Mouse (Mus musculus): Measurements from ENCODE around the gene Erg28. TPM values are rescaled to one million over a fixed set of nuclear protein-coding genes. Genes with fewer than 3 reads are reported as not detected.
A peak's percentile ranks its signal among the peaks of the same experiment; 100 is the strongest.

Erg28 gene
- polyA plus RNA-seq, 1 experiment from 2014 or later = 108 TPM

GRCm38 (mm10) chr12:85828856-85829255 lies 4.5 kb upstream of the Erg28 start:
- H3K36me3 ChIP-seq (ENCODE audit: control insufficient read depth, insufficient read depth, low read length) = 0 out of 2 replicates have a peak, but pooled peaks cover 2% of the 10 kb centered on the region

GRCm38 (mm10) chr12:85825822-85826221 lies 1.5 kb upstream of the Erg28 start:
- ATAC-seq (ENCODE audit: low read depth) = no peak
- peak overlapping the region; percentile 6; the same call in 1 of the 2 replicates for H3K4me2 ChIP-seq (ENCODE audit: low read depth, low read length)

More at GRCm38 (mm10) chr12:85828856-85829255, 4.5 kb upstream of the Erg28 start:
- Histone ChIP-seq H3K9ac (ENCODE audit: low read length) (no peak overlapping the region), H3K9me3 (ENCODE audit: control insufficient read depth, low read length) (no peaks in the 10 kb centered on the region), H3K4me2 (ENCODE audit: low read depth, low read length) (no peak overlapping the region), H3K4me1 (replicated peaks; ENCODE audit: control insufficient read depth, insufficient read depth, low read length) (peaks cover 1% of the 10 kb centered on the region), H3K27ac (ENCODE audit: low read length) (no peak overlapping the region), H3K4me3 (ENCODE audit: low read length) (no peak overlapping the region), H3K27me3 (ENCODE audit: control insufficient read depth, insufficient read depth, low read depth, low read length) (no peaks in the 10 kb centered on the region)
- WGBS = 89% methylated on average over 3 of the region's 3 CpGs
- no peak for ATAC-seq (ENCODE audit: low read depth)

GRCm38 (mm10) chr12:85825361-85825760 lies 1.0 kb upstream of the Erg28 start:
- Histone ChIP-seq H3K4me1 (replicated peaks; ENCODE audit: control insufficient read depth, insufficient read depth, low read length) (peaks cover 12% of the 10 kb centered on the region), H3K9me3 (ENCODE audit: control insufficient read depth, low read length) (no peaks in the 10 kb centered on the region), H3K36me3 (ENCODE audit: control insufficient read depth, insufficient read depth, low read length) (0 out of 2 replicates have a peak, but pooled peaks cover 4% of the 10 kb centered on the region), H3K27ac (ENCODE audit: low read length) (peak overlapping the region; percentile 95), H3K27me3 (ENCODE audit: control insufficient read depth, insufficient read depth, low read depth, low read length) (no peaks in the 10 kb centered on the region), H3K4me3 (ENCODE audit: low read length) (peak overlapping the region; percentile 90), H3K9ac (ENCODE audit: low read length) (peak overlapping the region; percentile 78), H3K4me2 (ENCODE audit: low read depth, low read length) (peak overlapping the region; percentile 88)
- WGBS = 7% methylated on average over 8 of the region's 8 CpGs
- ATAC-seq (ENCODE audit: low read depth) = no peak

More at GRCm38 (mm10) chr12:85825822-85826221, 1.5 kb upstream of the Erg28 start:
- no peaks in the 10 kb centered on the region for H3K27me3 ChIP-seq (ENCODE audit: control insufficient read depth, insufficient read depth, low read depth, low read length)
- no peak overlapping the region for H3K4me3 ChIP-seq (ENCODE audit: low read length)
- H3K4me1 ChIP-seq (replicated peaks; ENCODE audit: control insufficient read depth, insufficient read depth, low read length) = peaks cover 12% of the 10 kb centered on the region
- WGBS = 60% methylated on average over 2 of the region's 2 CpGs
- no peak overlapping the region for H3K27ac ChIP-seq (ENCODE audit: low read length)
- 0 out of 2 replicates have a peak, but pooled peaks cover 2% of the 10 kb centered on the region for H3K36me3 ChIP-seq (ENCODE audit: control insufficient read depth, insufficient read depth, low read length)
- no peak overlapping the region for H3K9ac ChIP-seq (ENCODE audit: low read length)
- no peaks in the 10 kb centered on the region for H3K9me3 ChIP-seq (ENCODE audit: control insufficient read depth, low read length)

GRCm38 (mm10) chr12:85822051-85822450 lies 2.3 kb downstream of the Erg28 start:
- H3K4me1 ChIP-seq (replicated peaks; ENCODE audit: control insufficient read depth, insufficient read depth, low read length) = peaks cover 12% of the 10 kb centered on the region
- no peak overlapping the region for H3K4me2 ChIP-seq (ENCODE audit: low read depth, low read length)
- no peak overlapping the region for H3K27ac ChIP-seq (ENCODE audit: low read length)
- H3K9ac ChIP-seq (ENCODE audit: low read length) = no peak overlapping the region
- H3K4me3 ChIP-seq (ENCODE audit: low read length) = no peak overlapping the region
- no peak for ATAC-seq (ENCODE audit: low read depth)
- H3K27me3 ChIP-seq (ENCODE audit: control insufficient read depth, insufficient read depth, low read depth, low read length) = no peaks in the 10 kb centered on the region
- H3K36me3 ChIP-seq (ENCODE audit: control insufficient read depth, insufficient read depth, low read length) = peaks cover 9% of the 10 kb centered on the region
- H3K9me3 ChIP-seq (ENCODE audit: control insufficient read depth, low read length) = no peaks in the 10 kb centered on the region
- whole genome bisulfite sequencing = 66% methylated on average over 9 of the region's 9 CpGs

GRCm38 (mm10) chr12:85813599-85813998 lies 10.8 kb downstream of the Erg28 start:
- Histone ChIP-seq H3K36me3 (ENCODE audit: control insufficient read depth, insufficient read depth, low read length) (peaks cover 32% of the 10 kb centered on the region), H3K27me3 (ENCODE audit: control insufficient read depth, insufficient read depth, low read depth, low read length) (no peaks in the 10 kb centered on the region), H3K9me3 (ENCODE audit: control insufficient read depth, low read length) (no peaks in the 10 kb centered on the region), H3K9ac (ENCODE audit: low read length) (no peak overlapping the region), H3K4me3 (ENCODE audit: low read length) (no peak overlapping the region), H3K27ac (ENCODE audit: low read length) (0 out of 2 replicates have a peak overlapping the region, but pooled peaks have one; percentile 6), H3K4me1 (replicated peaks; ENCODE audit: control insufficient read depth, insufficient read depth, low read length) (peaks cover 8% of the 10 kb centered on the region), H3K4me2 (ENCODE audit: low read depth, low read length) (no peak overlapping the region)
- peak; percentile 68 for ATAC-seq (ENCODE audit: low read depth)
- 39% methylated on average over 2 of the region's 2 CpGs for WGBS

GRCm38 (mm10) chr12:85811676-85812075 lies 12.7 kb downstream of the Erg28 start:
- Histone ChIP-seq H3K4me1 (replicated peaks; ENCODE audit: control insufficient read depth, insufficient read depth, low read length) (peaks cover 8% of the 10 kb centered on the region), H3K27me3 (ENCODE audit: control insufficient read depth, insufficient read depth, low read depth, low read length) (no peaks in the 10 kb centered on the region), H3K9ac (ENCODE audit: low read length) (no peak overlapping the region), H3K9me3 (ENCODE audit: control insufficient read depth, low read length) (no peaks in the 10 kb centered on the region), H3K4me2 (ENCODE audit: low read depth, low read length) (no peak overlapping the region), H3K36me3 (ENCODE audit: control insufficient read depth, insufficient read depth, low read length) (peaks cover 28% of the 10 kb centered on the region), H3K4me3 (ENCODE audit: low read length) (no peak overlapping the region), H3K27ac (ENCODE audit: low read length) (no peak overlapping the region)
- ATAC-seq (ENCODE audit: low read depth) = no peak
- WGBS = 96% methylated on average over 4 of the region's 4 CpGs

GRCm38 (mm10) chr12:85810959-85811358 lies 13.4 kb downstream of the Erg28 start:
- H3K27me3 ChIP-seq (ENCODE audit: control insufficient read depth, insufficient read depth, low read depth, low read length) = no peaks in the 10 kb centered on the region
- H3K4me3 ChIP-seq (ENCODE audit: low read length) = no peak overlapping the region
- H3K4me2 ChIP-seq (ENCODE audit: low read depth, low read length) = no peak overlapping the region
- no peak for ATAC-seq (ENCODE audit: low read depth)
- peaks cover 23% of the 10 kb centered on the region for H3K36me3 ChIP-seq (ENCODE audit: control insufficient read depth, insufficient read depth, low read length)
- H3K9ac ChIP-seq (ENCODE audit: low read length) = no peak overlapping the region
- H3K27ac ChIP-seq (ENCODE audit: low read length) = no peak overlapping the region
- H3K9me3 ChIP-seq (ENCODE audit: control insufficient read depth, low read length) = no peaks in the 10 kb centered on the region
- H3K4me1 ChIP-seq (replicated peaks; ENCODE audit: control insufficient read depth, insufficient read depth, low read length) = peaks cover 8% of the 10 kb centered on the region

- Histone ChIP-seq H3K9me3 (ENCODE audit: control insufficient read depth, low read length) (no peaks in the 10 kb centered on the region), H3K27ac (ENCODE audit: low read length) (no peak overlapping the region), H3K27me3 (ENCODE audit: control insufficient read depth, insufficient read depth, low read depth, low read length) (no peaks in the 10 kb centered on the region), H3K4me2 (ENCODE audit: low read depth, low read length) (no peak overlapping the region), H3K4me1 (replicated peaks; ENCODE audit: control insufficient read depth, insufficient read depth, low read length) (peaks cover 8% of the 10 kb centered on the region), H3K36me3 (ENCODE audit: control insufficient read depth, insufficient read depth, low read length) (peaks cover 12% of the 10 kb centered on the region), H3K9ac (ENCODE audit: low read length) (no peak overlapping the region), H3K4me3 (ENCODE audit: low read length) (no peak overlapping the region)
- WGBS = 15% methylated on average over 6 of the region's 6 CpGs
- ATAC-seq (ENCODE audit: low read depth) = peak; percentile 78; the same call in 1 of the 2 replicates
Measured at GRCm38 (mm10) chr12:85809726-85810125, 14.6 kb downstream of the Erg28 start.

- Histone ChIP-seq H3K4me3 (ENCODE audit: low read length) (no peak overlapping the region), H3K9me3 (ENCODE audit: control insufficient read depth, low read length) (no peaks in the 10 kb centered on the region), H3K27ac (ENCODE audit: low read length) (no peak overlapping the region), H3K27me3 (ENCODE audit: control insufficient read depth, insufficient read depth, low read depth, low read length) (no peaks in the 10 kb centered on the region), H3K9ac (ENCODE audit: low read length) (no peak overlapping the region), H3K4me1 (replicated peaks; ENCODE audit: control insufficient read depth, insufficient read depth, low read length) (no peaks in the 10 kb centered on the region), H3K4me2 (ENCODE audit: low read depth, low read length) (no peak overlapping the region), H3K36me3 (ENCODE audit: control insufficient read depth, insufficient read depth, low read length) (no peaks in the 10 kb centered on the region)
- WGBS = 48% methylated on average over 9 of the region's 9 CpGs
- no peak for ATAC-seq (ENCODE audit: low read depth)
Measured at GRCm38 (mm10) chr12:85800031-85800430, 24.3 kb downstream of the Erg28 start.

GRCm38 (mm10) chr12:85795551-85795950 lies 28.8 kb downstream of the Erg28 start:
- H3K9me3 ChIP-seq (ENCODE audit: control insufficient read depth, low read length) = no peaks in the 10 kb centered on the region
- ATAC-seq (ENCODE audit: low read depth) = no peak
- no peak overlapping the region for H3K9ac ChIP-seq (ENCODE audit: low read length)
- no peak overlapping the region for H3K4me3 ChIP-seq (ENCODE audit: low read length)
- H3K4me2 ChIP-seq (ENCODE audit: low read depth, low read length) = no peak overlapping the region
- H3K36me3 ChIP-seq (ENCODE audit: control insufficient read depth, insufficient read depth, low read length) = no peaks in the 10 kb centered on the region
- H3K27me3 ChIP-seq (ENCODE audit: control insufficient read depth, insufficient read depth, low read depth, low read length) = no peaks in the 10 kb centered on the region
- 76% methylated on average over 1 of the region's 1 CpGs for WGBS
- H3K27ac ChIP-seq (ENCODE audit: low read length) = no peak overlapping the region
- no peaks in the 10 kb centered on the region for H3K4me1 ChIP-seq (replicated peaks; ENCODE audit: control insufficient read depth, insufficient read depth, low read length)

All from lung, embryonic 16.5 days (tissue).